Mouse (Mus musculus) cerebellum, postnatal 36 days (tissue): Measurements from ENCODE around the gene Stk10.

Experiments used
- DNase-seq, 2 experiments: peaks; one replicate each; pipeline ENCODE4 v3.0.0; 2021 to 2022; ENCODE audit warnings: mixed read lengths in 2 of 2

The Stk10 gene

GRCm38 (mm10) chr11:32634842-32635241, 101.7 kb downstream of the Stk10 start:
- no peak for DNase-seq

DNA sequence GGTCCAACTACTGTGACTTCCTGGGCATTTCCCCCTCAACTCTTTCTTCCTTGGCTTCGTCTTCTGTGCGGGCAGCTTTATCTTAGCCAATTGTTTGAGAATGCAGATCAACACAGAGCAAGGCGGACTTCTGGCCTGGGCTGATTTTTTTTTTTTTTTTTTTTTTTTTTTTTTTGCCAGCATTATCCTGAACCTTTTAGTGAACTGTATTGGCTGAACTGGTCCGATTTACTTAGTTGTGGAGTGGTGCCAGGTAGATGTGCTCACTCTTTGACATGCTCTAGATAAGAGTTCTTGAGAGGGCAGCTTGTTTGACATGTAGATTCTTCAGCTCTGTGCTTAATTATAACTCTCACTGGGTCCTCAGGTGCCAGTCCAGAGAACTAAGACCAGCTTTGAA, 103.2 kb downstream of the Stk10 start:
- no peak for DNase-seq

- DNase-seq: peak in 1 of 2 experiments; percentile 35
These were observed 105.6 kb downstream of the Stk10 start for GRCm38 (mm10) chr11:32638521-32639255.

DNA sequence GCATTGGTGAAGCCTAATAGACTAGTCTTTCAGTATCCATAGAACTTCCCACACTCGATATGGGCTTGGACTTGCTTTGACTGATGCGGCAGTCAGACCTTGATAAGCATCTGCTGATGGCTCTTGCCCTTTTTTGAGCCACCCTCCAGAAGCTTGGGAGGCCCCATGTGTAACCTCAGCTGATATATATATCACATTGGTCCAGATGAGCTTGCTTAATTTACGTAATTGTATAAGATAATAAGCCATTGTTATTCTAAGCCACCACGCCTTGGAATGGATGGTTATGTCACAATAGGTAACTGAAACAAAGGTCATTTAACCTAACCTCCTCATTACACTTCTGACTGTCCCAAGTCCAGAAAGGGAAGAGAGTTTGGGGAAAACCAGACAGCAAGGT, 107.5 kb downstream of the Stk10 start:
- no peak for DNase-seq

GRCm38 (mm10) chr11:32642249-32642876, 109.3 kb downstream of the Stk10 start, which contains the start of gene Fbxw11:
Gene Fbxw11 (plus strand): TSS chr11:32642724.
- peak; percentile 96 to 97 for DNase-seq

GRCm38 (mm10) chr11:32642899-32643886, 110.1 kb downstream of the Stk10 start:
- peak in 1 of 2 experiments; percentile 69 for DNase-seq

DNA sequence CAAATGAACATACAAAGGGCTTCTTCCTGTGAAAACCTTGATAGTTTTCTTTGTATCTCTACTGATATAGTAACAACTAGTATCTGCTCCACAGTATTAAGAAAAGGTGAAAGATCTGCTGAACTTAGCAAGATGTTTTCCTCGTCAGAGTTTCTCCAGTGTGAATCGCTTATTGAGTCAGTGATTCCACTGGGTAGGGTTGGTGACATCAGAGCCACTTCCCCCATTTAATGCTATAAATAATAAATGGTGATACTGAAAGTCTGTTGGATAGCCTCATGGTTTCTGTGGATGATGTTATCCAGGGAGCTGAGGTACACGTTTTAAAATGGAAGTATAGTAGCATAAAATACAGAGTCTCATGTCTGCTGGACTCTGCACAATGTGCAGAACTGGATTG, 110.9 kb downstream of the Stk10 start:
- no peak for DNase-seq

DNA sequence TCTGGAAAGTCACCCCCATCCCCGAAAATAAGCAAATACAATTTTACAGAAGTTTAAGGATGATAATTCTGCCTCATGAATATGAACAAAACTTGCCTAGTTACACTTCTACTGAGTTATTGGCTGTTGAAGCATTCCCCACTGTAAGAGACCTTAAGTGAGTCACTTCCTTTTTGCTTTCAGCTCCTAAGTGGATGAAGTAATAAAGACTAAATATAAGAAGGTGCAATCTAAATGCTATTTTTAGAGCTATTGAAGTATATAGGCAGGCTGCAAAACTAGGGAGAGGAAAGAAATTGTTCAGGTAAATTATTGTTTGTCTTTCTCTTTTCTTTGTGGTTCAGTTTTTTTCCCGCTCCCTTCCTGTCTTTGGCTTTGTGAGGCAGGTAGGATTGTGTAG, 114.2 kb downstream of the Stk10 start:
- no peak for DNase-seq

- no peak for DNase-seq
These were observed 117.2 kb downstream of the Stk10 start for GRCm38 (mm10) chr11:32650236-32650749.

GRCm38 (mm10) chr11:32650893-32651590, 117.9 kb downstream of the Stk10 start:
- DNase-seq: no peak

DNA sequence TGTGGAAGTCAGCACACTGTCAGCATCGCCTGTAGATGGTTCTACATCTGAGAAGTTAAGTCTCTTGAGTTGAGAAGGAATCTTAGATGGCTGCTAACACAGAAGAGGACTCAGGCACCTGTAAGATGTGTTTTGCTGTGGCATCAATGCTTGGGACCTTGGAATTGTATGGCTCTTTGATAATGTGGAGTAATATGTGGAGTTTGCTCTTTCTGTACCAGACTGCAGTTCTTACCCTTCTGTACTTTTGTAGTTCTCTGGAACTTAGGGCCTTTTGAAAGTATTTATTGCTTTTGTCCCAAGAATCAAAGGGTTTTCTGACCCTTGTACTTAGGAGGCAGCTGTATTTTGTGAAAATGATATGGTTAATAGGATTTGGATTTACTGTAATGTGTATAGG, 118.6 kb downstream of the Stk10 start:
- no peak for DNase-seq

GRCm38 (mm10) chr11:32662082-32662656, 129.1 kb downstream of the Stk10 start:
- DNase-seq: no peak

DNA sequence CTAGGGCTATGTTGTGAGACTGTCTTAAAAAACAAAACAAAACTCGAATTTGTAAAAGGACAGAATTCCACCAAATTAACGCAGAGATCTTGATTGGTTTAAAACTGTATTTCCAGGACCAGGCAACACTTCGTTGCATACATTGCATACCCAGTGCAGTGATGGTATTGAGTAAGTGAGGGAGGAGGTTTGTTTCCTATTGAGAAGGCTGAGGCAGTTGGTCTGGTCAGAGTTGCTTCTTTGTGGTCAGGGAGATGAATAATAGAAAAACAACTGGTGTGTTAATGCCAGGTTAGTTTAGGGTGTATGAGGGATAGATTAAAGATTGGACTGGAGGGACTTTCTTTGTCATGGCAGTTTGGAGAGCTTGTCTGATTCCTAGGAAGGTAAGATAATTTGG, 132.5 kb downstream of the Stk10 start:
- no peak for DNase-seq

GRCm38 (mm10) chr11:32666983-32667382, 133.9 kb downstream of the Stk10 start:
- peak; percentile 48 to 72 for DNase-seq

GRCm38 (mm10) chr11:32671480-32671879, 138.4 kb downstream of the Stk10 start:
- no peak for DNase-seq
